Mouse (Mus musculus) duodenum, adult 2 months (tissue): ENCODE results near the gene Stra6. TPM values are rescaled to one million over a fixed set of nuclear protein-coding genes. Genes with fewer than 3 reads are reported as not detected.

Experiments
- polyA plus RNA-seq: library from polyadenylated mRNA; depleted of rRNA; stranded (reverse); fragments of >200 nt; gene quantifications from 2 replicates; pipeline ENCODE4 v1.2.3, GENCODE M21; 2012; ENCODE audit warnings: low replicate concordance; rRNA removed

The Stra6 gene
- polyA plus RNA-seq: 0.07 and 1.2 TPM in 2 replicates

GRCm38 (mm10) chr9:58063531-58063930 is at the start of gene Stra6:
Stra6 (plus strand) TSS chr9:58063788.

GRCm38 (mm10) chr9:58118671-58119070 is 55.1 kb downstream of the Stra6 start, which contains the start of gene Ccdc33:
Ccdc33 (minus strand) TSS chr9:58118823.

Other genes with a start within 250 kb of the Stra6 start
- gene Arid3b, start 227.0 kb upstream of the Stra6 start, polyA plus RNA-seq: 7.4 and 7.8 TPM in 2 replicates
- gene Ubl7, start 152.8 kb upstream of the Stra6 start, polyA plus RNA-seq: 147 and 182 TPM in 2 replicates
- 26.4 and 43.2 TPM in 2 replicates for gene Sema7a, start 123.7 kb upstream of the Stra6 start, polyA plus RNA-seq
- 0.57 and 1.1 TPM in 2 replicates for gene Cyp11a1, start 57.4 kb upstream of the Stra6 start, polyA plus RNA-seq
- 0.05 TPM in 1 of 2 replicates, not detected in the other for gene Ccdc33, start 55.0 kb downstream of the Stra6 start, polyA plus RNA-seq
- 29.6 and 43.0 TPM in 2 replicates for gene Islr, start 140.5 kb downstream of the Stra6 start, polyA plus RNA-seq
- 0.56 and 1.2 TPM in 2 replicates for gene Islr2, start 140.5 kb downstream of the Stra6 start, polyA plus RNA-seq
- 23.3 and 30.7 TPM in 2 replicates for gene Pml, start 186.0 kb downstream of the Stra6 start, polyA plus RNA-seq
- gene Stoml1, start 189.4 kb downstream of the Stra6 start, polyA plus RNA-seq: 18.5 and 21.5 TPM in 2 replicates
- gene Loxl1, start 249.4 kb downstream of the Stra6 start, polyA plus RNA-seq: 15.2 and 22.2 TPM in 2 replicates